9 mouse cellular contexts compared by ENCODE assay signal in the genomic region with DNA sequence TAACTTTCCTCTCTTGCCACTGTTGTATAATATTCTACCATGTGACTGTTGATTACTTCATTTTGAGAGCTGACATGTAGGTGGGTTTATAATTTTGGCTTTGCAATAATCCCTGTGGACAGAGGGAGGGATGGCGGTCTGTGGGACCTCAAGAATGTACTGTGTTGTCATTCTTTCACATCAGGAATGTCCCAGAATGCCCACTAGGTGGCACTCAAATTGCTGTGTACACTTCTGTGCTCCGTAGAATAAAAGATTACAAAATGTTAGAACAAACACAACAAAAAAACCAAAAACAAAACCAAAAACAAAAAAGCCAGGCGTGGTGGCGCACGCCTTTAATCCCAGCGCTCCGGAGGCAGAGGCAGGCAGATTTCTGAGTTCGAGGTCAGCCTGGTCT. TPM values are rescaled to one million over a fixed set of nuclear protein-coding genes. Genes with fewer than 3 reads are reported as not detected.
DNase-seq lines count a peak whose midpoint lies in the region; ATAC-seq and TF ChIP-seq lines count a peak whose summit lies in the region.
"Had no signal": no experiment of that assay in that cellular context is flagged by ENCODE, and none has a peak within 500 bp of the region (broad histone marks: within the 10 kb centered on the region; RNA-seq: fewer than 3 reads in every experiment).

No protein-coding gene starts in this region.

- H3K9ac ChIP-seq in hindbrain, postnatal 0 days (replicated peaks; ENCODE audit: low read length) = no peak overlapping the region
- no peak overlapping the region for H3K9ac ChIP-seq in hindbrain, embryonic 16.5 days (ENCODE audit: low read depth, low read length)
- no peak overlapping the region for H3K9ac ChIP-seq in liver, postnatal 0 days (replicated peaks)
- H3K9ac ChIP-seq: embryonic facial prominence, embryonic 12.5 days had no signal

- no peak overlapping the region for H3K4me2 ChIP-seq in hindbrain, postnatal 0 days (ENCODE audit: low read depth, low read length)
- H3K4me2 ChIP-seq in hindbrain, embryonic 16.5 days (ENCODE audit: low read length) = no peak overlapping the region
- no peak overlapping the region for H3K4me2 ChIP-seq in liver, postnatal 0 days (ENCODE audit: low read depth, low read length)
- H3K4me2 ChIP-seq: embryonic facial prominence, embryonic 12.5 days had no signal

- no peak for ATAC-seq in hindbrain, postnatal 0 days
- ATAC-seq in hindbrain, embryonic 16.5 days = no peak
- no peak for ATAC-seq in liver, postnatal 0 days

- TF ChIP-seq EP300 in liver, postnatal 0 days (IDR thresholded peaks at IDR 0.05; ENCODE audit: low read depth) = no peak

- H3K27ac ChIP-seq in hindbrain, postnatal 0 days = no peak overlapping the region
- no peak overlapping the region for H3K27ac ChIP-seq in hindbrain, embryonic 16.5 days (ENCODE audit: low read depth, low read length)
- H3K27ac ChIP-seq in liver, postnatal 0 days (ENCODE audit: low read depth) = no peak overlapping the region
- H3K27ac ChIP-seq: embryonic facial prominence, embryonic 12.5 days had no signal

- H3K4me3 ChIP-seq in hindbrain, postnatal 0 days (ENCODE audit: low read length) = no peak overlapping the region
- no peak overlapping the region for H3K4me3 ChIP-seq in hindbrain, embryonic 16.5 days (ENCODE audit: low read length)
- no peak overlapping the region for H3K4me3 ChIP-seq in E14TG2a.4 (replicated peaks; ENCODE audit: low read length)
- H3K4me3 ChIP-seq in liver, postnatal 0 days (ENCODE audit: low read depth, low read length) = no peak overlapping the region
- H3K4me3 ChIP-seq: embryonic facial prominence, embryonic 12.5 days had no signal

- DNase-seq in hindbrain, postnatal 0 days (ENCODE audit: low spot score) = no peak
- peak; percentile 75 for DNase-seq in adipocyte (ENCODE audit: low spot score)
- no peak for DNase-seq in liver, postnatal 0 days
- DNase-seq in ovary, adult 18-20 months (ENCODE audit: low spot score) = no peak
- DNase-seq in yolk sac, embryonic 10.5 days (ENCODE audit: low spot score) = no peak
- DNase-seq in urinary bladder, postnatal 4 days (ENCODE audit: low spot score in 2 of 2) = no peak

- no peaks in the 10 kb centered on the region for H3K36me3 ChIP-seq in hindbrain, postnatal 0 days (ENCODE audit: insufficient read depth, low read length)
- H3K36me3 ChIP-seq in hindbrain, embryonic 16.5 days (ENCODE audit: control insufficient read depth, insufficient read depth, low read length) = no peaks in the 10 kb centered on the region
- H3K36me3 ChIP-seq in E14TG2a.4 (ENCODE audit: insufficient read depth, low read length) = no peaks in the 10 kb centered on the region
- no peaks in the 10 kb centered on the region for H3K36me3 ChIP-seq in liver, postnatal 0 days (replicated peaks; ENCODE audit: insufficient read depth, low read length)
- H3K36me3 ChIP-seq: embryonic facial prominence, embryonic 12.5 days had no signal

- no peaks in the 10 kb centered on the region for H3K9me3 ChIP-seq in hindbrain, postnatal 0 days (ENCODE audit: low read length)
- no peaks in the 10 kb centered on the region for H3K9me3 ChIP-seq in hindbrain, embryonic 16.5 days (ENCODE audit: control insufficient read depth, low read length)
- peaks cover 15% of the 10 kb centered on the region for H3K9me3 ChIP-seq in E14TG2a.4 (ENCODE audit: low read length)
- H3K9me3 ChIP-seq in liver, postnatal 0 days (ENCODE audit: low read length) = no peaks in the 10 kb centered on the region
- H3K9me3 ChIP-seq: embryonic facial prominence, embryonic 12.5 days had no signal

- no peaks in the 10 kb centered on the region for H3K4me1 ChIP-seq in hindbrain, postnatal 0 days (ENCODE audit: insufficient read depth, low read length)
- H3K4me1 ChIP-seq in hindbrain, embryonic 16.5 days (ENCODE audit: control insufficient read depth, insufficient read depth, low read depth, low read length) = no peaks in the 10 kb centered on the region
- peaks cover 8% of the 10 kb centered on the region for H3K4me1 ChIP-seq in E14TG2a.4 (replicated peaks; ENCODE audit: low read depth, low read length)
- H3K4me1 ChIP-seq in liver, postnatal 0 days (ENCODE audit: insufficient read depth) = no peaks in the 10 kb centered on the region
- H3K4me1 ChIP-seq: embryonic facial prominence, embryonic 12.5 days had no signal

- 68% methylated on average over 8 of the region's 8 CpGs for WGBS in hindbrain, postnatal 0 days
- WGBS in hindbrain, embryonic 16.5 days = 59% methylated on average over 8 of the region's 8 CpGs
- 58% methylated on average over 8 of the region's 8 CpGs for WGBS in liver, postnatal 0 days (ENCODE audit: insufficient replicate concordance)

- TF ChIP-seq CTCF in hindbrain, postnatal 0 days (IDR thresholded peaks at IDR 0.05; ENCODE audit: low read depth) = peak; percentile 48
- TF ChIP-seq CTCF in E14TG2a.4 (conservative IDR thresholded peaks at IDR 0.05; ENCODE audit: low read length) = peak; percentile 55
- TF ChIP-seq CTCF in liver, postnatal 0 days (IDR thresholded peaks at IDR 0.05; ENCODE audit: low read depth) = peak; percentile 69

- H3K27me3 ChIP-seq in hindbrain, postnatal 0 days (ENCODE audit: insufficient read depth, low read length) = no peaks in the 10 kb centered on the region
- no peaks in the 10 kb centered on the region for H3K27me3 ChIP-seq in hindbrain, embryonic 16.5 days (replicated peaks; ENCODE audit: control insufficient read depth, insufficient read depth, low read length)
- peaks cover 8% of the 10 kb centered on the region; the same call in 1 of the 2 replicates for H3K27me3 ChIP-seq in E14TG2a.4 (ENCODE audit: insufficient read depth, low read length)
- H3K27me3 ChIP-seq in liver, postnatal 0 days (ENCODE audit: insufficient read depth, low read length) = no peaks in the 10 kb centered on the region
- H3K27me3 ChIP-seq: embryonic facial prominence, embryonic 12.5 days had no signal

RNA-seq across cellular contexts. Expression of gene Prim2, which starts 14.9 kb away (rescaled TPM):
- 18.8 and 19.0 TPM in 2 replicates for total RNA-seq in hindbrain, postnatal 0 days (2014; rRNA removed)
- 17.9 and 18.6 TPM in 2 replicates for polyA plus RNA-seq in hindbrain, postnatal 0 days (2015; fragmentation: Nextera tagmentation; extraction: Ambion mirVana)
- 21.5 and 23.6 TPM in 2 replicates for polyA plus RNA-seq in hindbrain, embryonic 16.5 days (2015; fragmentation: Nextera tagmentation; extraction: Ambion mirVana)
- 14.1 and 15.7 TPM in 2 replicates for polyA plus RNA-seq in liver, postnatal 0 days (2015; fragmentation: Nextera tagmentation; extraction: Ambion mirVana)

RNA-seq across cellular contexts. Expression of gene Rab23, which starts 35.2 kb away (rescaled TPM):
- total RNA-seq in hindbrain, postnatal 0 days (2014; rRNA removed) = 9.0 and 11.6 TPM in 2 replicates
- polyA plus RNA-seq in hindbrain, postnatal 0 days (2015; fragmentation: Nextera tagmentation; extraction: Ambion mirVana) = 24.9 and 26.1 TPM in 2 replicates
- 29.2 and 30.0 TPM in 2 replicates for polyA plus RNA-seq in hindbrain, embryonic 16.5 days (2015; fragmentation: Nextera tagmentation; extraction: Ambion mirVana)
- polyA plus RNA-seq in liver, postnatal 0 days (2015; fragmentation: Nextera tagmentation; extraction: Ambion mirVana) = 2.3 and 2.8 TPM in 2 replicates
